Mouse (Mus musculus) NIH3T3 (cell line): ENCODE measurements at regions not wholly inside any gene's neighbourhood (a gene's known extent, or its start where the extent isn't known, plus 50 kb on each side); places are given as distances from the start of the nearest gene placed in this dataset.

Experiments used
- DNase-seq: peaks from one replicate; pipeline ENCODE4 v3.0.0-alpha.2; 2012; ENCODE audit warnings: low read depth

- DNase-seq = no peak
Measured at GRCm38 (mm10) chr1:176683146-176683545, 130.7 kb downstream of the Cep170 start.

- peak; percentile 17 for DNase-seq
Measured at GRCm38 (mm10) chr1:176681971-176682370, 131.9 kb downstream of the Cep170 start.

- no peak for DNase-seq
Measured at GRCm38 (mm10) chr1:176675184-176675583, 138.7 kb downstream of the Cep170 start.

GRCm38 (mm10) chr1:176671081-176671480, 142.8 kb downstream of the Cep170 start:
- no peak for DNase-seq

GRCm38 (mm10) chr1:176667552-176668306, 146.1 kb downstream of the Cep170 start:
- DNase-seq = no peak

GRCm38 (mm10) chr1:176660286-176660685, 153.6 kb downstream of the Cep170 start:
- no peak for DNase-seq

GRCm38 (mm10) chr1:176658639-176659038, 155.2 kb downstream of the Cep170 start:
- no peak for DNase-seq

- no peak for DNase-seq
Measured at GRCm38 (mm10) chr1:176655487-176656333, 158.2 kb downstream of the Cep170 start.

GRCm38 (mm10) chr1:176644248-176644647, 169.6 kb downstream of the Cep170 start:
- DNase-seq = no peak

- DNase-seq = no peak
Measured at GRCm38 (mm10) chr1:176623171-176623570, 190.7 kb downstream of the Cep170 start.

- DNase-seq = no peak
Measured at GRCm38 (mm10) chr1:176622213-176622612, 191.7 kb downstream of the Cep170 start.

- DNase-seq = no peak
Measured at GRCm38 (mm10) chr1:176621285-176621684, 192.6 kb downstream of the Cep170 start.

GRCm38 (mm10) chr1:176618896-176619295, 195.0 kb downstream of the Cep170 start:
- DNase-seq = no peak

GRCm38 (mm10) chr1:176615673-176616072, 198.2 kb downstream of the Cep170 start:
- no peak for DNase-seq

GRCm38 (mm10) chr1:176594312-176594711, 219.6 kb downstream of the Cep170 start:
- DNase-seq = no peak

GRCm38 (mm10) chr1:176588144-176588543, 225.7 kb downstream of the Cep170 start:
- DNase-seq = no peak

GRCm38 (mm10) chr1:176573703-176574102, 240.2 kb downstream of the Cep170 start:
- no peak for DNase-seq

- DNase-seq = no peak
Measured at GRCm38 (mm10) chr1:176558457-176559415, 255.1 kb downstream of the Cep170 start.

GRCm38 (mm10) chr1:176534417-176534816, 259.3 kb upstream of the Pld5 start:
- DNase-seq = no peak

- no peak for DNase-seq
Measured at GRCm38 (mm10) chr1:176529037-176529436, 253.9 kb upstream of the Pld5 start.

GRCm38 (mm10) chr1:176511467-176511866, 236.4 kb upstream of the Pld5 start:
- DNase-seq = no peak

GRCm38 (mm10) chr1:176505441-176505840, 230.3 kb upstream of the Pld5 start:
- DNase-seq = no peak
